Mouse (Mus musculus) liver, embryonic 11.5 days (tissue): Measurements from ENCODE around the gene Crtc2. TPM values are rescaled to one million over a fixed set of nuclear protein-coding genes. Genes with fewer than 3 reads are reported as not detected.
"Not testable (repeated sequence)": the region's sequence is repeated elsewhere in the genome, so short reads cannot be mapped to it uniquely, and the experiment has no call there.

Source experiments
- ATAC-seq: fragments of 200-750 bp; cut with Nextera tagmentation; replicated peaks from 2 replicates; pipeline ENCODE4 v1.8.0; 2017; ENCODE audit warnings: moderate number of reproducible peaks, mild to moderate bottlenecking, moderate TSS enrichment, moderate library complexity; ENCODE audit not compliant: low FRiP score
- DNase-seq: peaks from one replicate; pipeline ENCODE4 v3.0.0-alpha.2; 2017; ENCODE audit warnings: low spot score
- H3K27ac ChIP-seq: fragments of 300-500 bp; sonication (generic); 2 replicates; pipeline ENCODE4 v1.5.1; 2014; ENCODE audit warnings: mild to moderate bottlenecking, low read depth, low read length, control low read depth
- H3K27me3 ChIP-seq: fragments of 300-500 bp; sonication (generic); replicated peaks from 2 replicates; pipeline ENCODE4 v1.6.1; 2014; ENCODE audit warnings: low read length, mixed read lengths; ENCODE audit not compliant: control insufficient read depth, insufficient read depth
- H3K36me3 ChIP-seq: fragments of 300-500 bp; sonication (generic); 2 replicates; pipeline ENCODE4 v1.6.1; 2014; ENCODE audit warnings: mild to moderate bottlenecking, low read length, moderate library complexity, mixed read lengths; ENCODE audit not compliant: control insufficient read depth, insufficient read depth
- H3K4me1 ChIP-seq: fragments of 300-500 bp; sonication (generic); replicated peaks from 2 replicates; pipeline ENCODE4 v1.6.1; 2014; ENCODE audit warnings: low read length, mixed read lengths; ENCODE audit not compliant: control insufficient read depth, insufficient read depth
- H3K4me2 ChIP-seq: fragments of 300-500 bp; sonication (generic); 2 replicates; pipeline ENCODE4 v1.6.1; 2014; ENCODE audit warnings: mild to moderate bottlenecking, control low read depth, moderate library complexity
- H3K4me3 ChIP-seq: fragments of 300-500 bp; sonication (generic); 2 replicates; pipeline ENCODE4 v1.5.1; 2014; ENCODE audit warnings: low read depth, low read length, control low read depth
- H3K9ac ChIP-seq: fragments of 300-500 bp; sonication (generic); 2 replicates; pipeline ENCODE4 v1.6.1; 2014; ENCODE audit warnings: low read depth, low read length, control low read depth
- H3K9me3 ChIP-seq: fragments of 300-500 bp; sonication (generic); 2 replicates; pipeline ENCODE4 v1.6.1; 2016; ENCODE audit warnings: low read length, inconsistent platforms, mixed read lengths; ENCODE audit not compliant: control insufficient read depth
- WGBS: fragments of 180-500 bp; shearing (Covaris S2); extraction: QIAGEN DNeasy Blood & Tissue Kit; methylation state at CpG from one replicate; pipeline ENCODE4 v1.1.7; 2014; 5-methylcytosine and 5-hydroxymethylcytosine counted together
- polyA plus RNA-seq: library from polyadenylated mRNA; unstranded; fragments of >200 nt; fragmentation: Nextera tagmentation; extraction: Ambion mirVana; gene quantifications from 2 replicates; pipeline ENCODE4 v1.2.1, GENCODE M21; 2014

The Crtc2 gene
- polyA plus RNA-seq, 1 experiment from 2014 or later = 14.8 TPM

GRCm38 (mm10) chr3:90247960-90248745 is 5.8 kb upstream of the Crtc2 start, which contains the start of gene Slc39a1:
Gene Slc39a1 (plus strand): TSS chr3:90248172.
- H3K36me3 ChIP-seq = peaks cover 12% of the 10 kb centered on the region
- ATAC-seq (peak; percentile 94), DNase-seq (peak; percentile 88)
- H3K27ac ChIP-seq = peak within 1 kb of the TSS; percentile 84
- under 1% methylated on average over 44 of the region's 44 CpGs for WGBS
- H3K9ac ChIP-seq = peak within 1 kb of the TSS; percentile 88
- H3K27me3 ChIP-seq = no peaks in the 10 kb centered on the region
- peak within 1 kb of the TSS; percentile 97 for H3K4me2 ChIP-seq
- H3K4me3 ChIP-seq = peak within 1 kb of the TSS; percentile 81
- no peaks in the 10 kb centered on the region for H3K9me3 ChIP-seq
- H3K4me1 ChIP-seq = peaks cover 10% of the 10 kb centered on the region

GRCm38 (mm10) chr3:90248746-90249100 is 5.2 kb upstream of the Crtc2 start:
- peaks cover 10% of the 10 kb centered on the region for H3K4me1 ChIP-seq
- H3K27me3 ChIP-seq = no peaks in the 10 kb centered on the region
- 5% methylated on average over 10 of the region's 10 CpGs for WGBS
- peak overlapping the region; percentile 84 for H3K27ac ChIP-seq
- peak overlapping the region; percentile 81 for H3K4me3 ChIP-seq
- ATAC-seq (no peak; the same call in 1 of the 2 replicates), DNase-seq (no peak)
- peaks cover 12% of the 10 kb centered on the region for H3K36me3 ChIP-seq
- peak overlapping the region; percentile 88 for H3K9ac ChIP-seq
- H3K9me3 ChIP-seq = no peaks in the 10 kb centered on the region
- H3K4me2 ChIP-seq = peak overlapping the region; percentile 97

- H3K27ac ChIP-seq = no peak overlapping the region
These were observed 3.2 kb upstream of the Crtc2 start for GRCm38 (mm10) chr3:90250791-90251190.

GRCm38 (mm10) chr3:90251731-90252226 is 2.2 kb upstream of the Crtc2 start:
- H3K4me3 ChIP-seq, H3K27me3 ChIP-seq, ATAC-seq, H3K9ac ChIP-seq, H3K9me3 ChIP-seq, DNase-seq, H3K27ac ChIP-seq, H3K4me2 ChIP-seq: not testable (repeated sequence)
- 90% methylated on average over 8 of the region's 12 CpGs for WGBS
- Histone ChIP-seq H3K36me3 (peaks cover 12% of the 10 kb centered on the region), H3K4me1 (peaks cover 21% of the 10 kb centered on the region)

More at GRCm38 (mm10) chr3:90250791-90251190, 3.2 kb upstream of the Crtc2 start:
- DNase-seq = no peak
- Histone ChIP-seq H3K4me1 (peaks cover 19% of the 10 kb centered on the region), H3K9ac (no peak overlapping the region), H3K4me2 (no peak overlapping the region), H3K27me3 (no peaks in the 10 kb centered on the region), H3K36me3 (peaks cover 12% of the 10 kb centered on the region), H3K9me3 (no peaks in the 10 kb centered on the region), H3K4me3 (no peak overlapping the region)
- no peak for ATAC-seq
- 91% methylated on average over 6 of the region's 6 CpGs for WGBS

- not testable (repeated sequence) for H3K9ac ChIP-seq, H3K27me3 ChIP-seq, H3K4me3 ChIP-seq, DNase-seq, H3K4me2 ChIP-seq, H3K9me3 ChIP-seq, H3K27ac ChIP-seq, ATAC-seq
- 90% methylated on average over 2 of the region's 2 CpGs for WGBS
- peaks cover 21% of the 10 kb centered on the region for H3K4me1 ChIP-seq
- peaks cover 12% of the 10 kb centered on the region for H3K36me3 ChIP-seq
These were observed 1.3 kb upstream of the Crtc2 start for GRCm38 (mm10) chr3:90252659-90253058.

- not testable (repeated sequence) for H3K9ac ChIP-seq, H3K9me3 ChIP-seq, H3K4me2 ChIP-seq, ATAC-seq, DNase-seq, H3K27me3 ChIP-seq, H3K4me3 ChIP-seq, H3K27ac ChIP-seq
- H3K36me3 ChIP-seq = peaks cover 12% of the 10 kb centered on the region
- H3K4me1 ChIP-seq = peaks cover 21% of the 10 kb centered on the region
- WGBS = 71% methylated on average over 1 of the region's 1 CpGs
These were observed 789 bp upstream of the Crtc2 start for GRCm38 (mm10) chr3:90253174-90253573.

- Histone ChIP-seq H3K9me3 (no peaks in the 10 kb centered on the region), H3K4me2 (peak overlapping the region; percentile 77), H3K9ac (peak overlapping the region; percentile 90), H3K4me3 (peak overlapping the region; percentile 96), H3K36me3 (peaks cover 14% of the 10 kb centered on the region), H3K27ac (peak overlapping the region; percentile 74), H3K27me3 (no peaks in the 10 kb centered on the region), H3K4me1 (peaks cover 13% of the 10 kb centered on the region)
- DNase-seq (peak; percentile 58), ATAC-seq (peak; percentile 73)
- under 1% methylated on average over 41 of the region's 41 CpGs for WGBS
These were observed 643 bp downstream of the Crtc2 start for GRCm38 (mm10) chr3:90254419-90255193.

- ATAC-seq (no peak), DNase-seq (no peak)
- peaks cover 12% of the 10 kb centered on the region for H3K4me1 ChIP-seq
- 16% methylated on average over 2 of the region's 2 CpGs for WGBS
- no peak overlapping the region for H3K27ac ChIP-seq
- peak overlapping the region; percentile 96 for H3K4me3 ChIP-seq
- no peaks in the 10 kb centered on the region for H3K27me3 ChIP-seq
- H3K4me2 ChIP-seq = peak overlapping the region; percentile 77
- no peaks in the 10 kb centered on the region for H3K9me3 ChIP-seq
- H3K9ac ChIP-seq = peak overlapping the region; percentile 90
- H3K36me3 ChIP-seq = peaks cover 18% of the 10 kb centered on the region
These were observed 1.2 kb downstream of the Crtc2 start for GRCm38 (mm10) chr3:90255194-90255565.
